Mouse (Mus musculus) liver, adult 2 months (tissue): Measurements from ENCODE around the gene St6gal1. TPM values are rescaled to one million over a fixed set of nuclear protein-coding genes. Genes with fewer than 3 reads are reported as not detected.

Experiments
- DNase-seq: peaks from one replicate; pipeline ENCODE4 v3.0.0-alpha.2; 2011; ENCODE audit warnings: low read depth, low spot score; ENCODE audit errors: extremely low read depth
- H3K27ac ChIP-seq: fragments of 200-500 bp; replicated peaks from 2 replicates; pipeline ENCODE4 v1.5.1; 2012; ENCODE audit warnings: low read depth, mild to moderate bottlenecking, control low read depth, inconsistent platforms, low read length; ENCODE audit not compliant: insufficient read depth
- H3K27me3 ChIP-seq: fragments of 200-500 bp; 2 replicates; pipeline ENCODE4 v1.6.1; 2012; ENCODE audit warnings: mild to moderate bottlenecking, moderate library complexity, low read length, inconsistent platforms; ENCODE audit not compliant: control insufficient read depth, insufficient read depth
- H3K36me3 ChIP-seq: fragments of 200-500 bp; 2 replicates; pipeline ENCODE4 v1.6.1; 2012; ENCODE audit warnings: low read length, inconsistent platforms; ENCODE audit not compliant: control insufficient read depth, insufficient read depth
- H3K4me1 ChIP-seq: fragments of 200-500 bp; 2 replicates; pipeline ENCODE4 v1.6.1; 2011; ENCODE audit warnings: low read length; ENCODE audit not compliant: control insufficient read depth, insufficient read depth
- H3K4me3 ChIP-seq: fragments of 200-500 bp; 2 replicates; pipeline ENCODE4 v1.5.1; 2011; ENCODE audit warnings: low read depth, mild to moderate bottlenecking, control low read depth, low read length, moderate library complexity; ENCODE audit not compliant: insufficient read depth
- H3K79me2 ChIP-seq: fragments of 200-500 bp; 2 replicates; pipeline ENCODE4 v1.6.1; 2012; ENCODE audit warnings: inconsistent platforms, mild to moderate bottlenecking, low read length, moderate library complexity; ENCODE audit not compliant: control insufficient read depth, insufficient read depth
- H3K9ac ChIP-seq: fragments of 200-500 bp; 2 replicates; pipeline ENCODE4 v1.6.1; 2012; ENCODE audit warnings: low read depth, mild to moderate bottlenecking, control low read depth, inconsistent platforms, low read length
- CTCF ChIP-seq: fragments of 200-500 bp; IDR thresholded peaks from 2 replicates; pipeline ENCODE4 v1.5.1; 2011; ENCODE audit warnings: low read depth, low read length, control low read depth
- POLR2A ChIP-seq: fragments of 200-500 bp; IDR thresholded peaks from 2 replicates; pipeline ENCODE4 v1.6.1; 2011; ENCODE audit warnings: low read length, control low read depth; ENCODE audit not compliant: insufficient read depth; ENCODE audit errors: extremely low read depth
- WGBS: fragments of 180-500 bp; shearing (Covaris S2); methylation state at CpG from one replicate; pipeline ENCODE4 v1.1.7; 2018; 5-methylcytosine and 5-hydroxymethylcytosine counted together
- polyA plus RNA-seq: library from polyadenylated mRNA; depleted of rRNA; stranded (reverse); fragments of >200 nt; gene quantifications from 2 replicates; pipeline ENCODE4 v1.2.3, GENCODE M21; 2012
- total RNA-seq: library from RNA; depleted of rRNA; stranded (reverse); fragments of >200 nt; gene quantifications from 2 replicates; pipeline ENCODE4 v1.2.3, GENCODE M21; 2014

The St6gal1 gene
- total and polyA plus RNA-seq, 2 experiments, result 36.7 to 41.3 TPM

DNA sequence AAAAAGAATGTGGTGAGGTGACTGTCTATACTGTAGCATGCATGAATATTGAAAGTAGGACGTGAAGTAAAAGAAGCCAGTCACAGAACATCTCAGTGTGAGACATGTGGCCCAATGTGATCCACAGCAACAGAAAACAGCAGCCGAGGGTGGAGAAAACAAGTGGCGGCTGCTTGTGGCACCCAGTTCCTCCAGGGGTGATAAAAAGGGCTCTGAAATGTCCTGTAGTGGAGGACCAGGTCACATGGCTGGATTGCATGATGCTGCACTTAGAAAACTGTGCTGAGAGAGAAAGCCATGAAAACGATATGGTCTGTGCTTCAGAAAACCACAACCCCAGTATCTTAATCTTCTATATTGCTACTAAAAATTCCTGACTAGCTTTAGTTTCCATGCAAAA, 43.5 kb upstream of the St6gal1 start:
- Histone ChIP-seq H3K27me3 (no peaks in the 10 kb centered on the region), H3K27ac (no peak overlapping the region), H3K4me3 (no peak overlapping the region), H3K9ac (no peak overlapping the region), H3K36me3 (no peaks in the 10 kb centered on the region), H3K4me1 (peaks cover 7% of the 10 kb centered on the region; the same call in 1 of the 2 replicates), H3K79me2 (no peaks in the 10 kb centered on the region)
- DNase-seq, result no peak
- TF ChIP-seq CTCF, result no peak
- no peak for TF ChIP-seq POLR2A
- WGBS, result 74% methylated on average over 4 of the region's 4 CpGs

DNA sequence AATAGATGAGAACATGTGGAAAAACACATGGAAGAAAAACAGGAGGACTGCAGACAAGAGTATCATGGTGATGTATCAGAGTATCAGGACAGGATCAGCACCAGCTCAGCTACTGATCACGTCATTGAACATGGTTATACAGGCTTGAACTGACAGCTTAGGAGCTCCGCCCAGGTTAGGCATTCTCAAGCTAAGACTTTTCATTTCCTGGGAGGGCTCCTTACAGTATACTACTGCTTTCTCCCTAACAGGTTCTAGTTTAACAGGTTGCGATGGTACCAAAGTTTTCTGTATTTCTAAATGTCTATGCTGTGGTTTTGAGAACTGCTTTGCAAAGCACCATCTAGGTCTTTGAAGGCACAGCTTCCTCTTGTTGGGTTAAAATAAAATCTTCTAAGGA, 43.1 kb upstream of the St6gal1 start:
- H3K27ac ChIP-seq, result no peak overlapping the region
- peaks cover 7% of the 10 kb centered on the region; the same call in 1 of the 2 replicates for H3K4me1 ChIP-seq
- TF ChIP-seq POLR2A (no peak), CTCF (no peak)
- 77% methylated on average over 3 of the region's 3 CpGs for WGBS
- H3K9ac ChIP-seq, result no peak overlapping the region
- no peaks in the 10 kb centered on the region for H3K36me3 ChIP-seq
- no peak for DNase-seq
- H3K79me2 ChIP-seq, result no peaks in the 10 kb centered on the region
- H3K4me3 ChIP-seq, result no peak overlapping the region
- no peaks in the 10 kb centered on the region for H3K27me3 ChIP-seq

DNA sequence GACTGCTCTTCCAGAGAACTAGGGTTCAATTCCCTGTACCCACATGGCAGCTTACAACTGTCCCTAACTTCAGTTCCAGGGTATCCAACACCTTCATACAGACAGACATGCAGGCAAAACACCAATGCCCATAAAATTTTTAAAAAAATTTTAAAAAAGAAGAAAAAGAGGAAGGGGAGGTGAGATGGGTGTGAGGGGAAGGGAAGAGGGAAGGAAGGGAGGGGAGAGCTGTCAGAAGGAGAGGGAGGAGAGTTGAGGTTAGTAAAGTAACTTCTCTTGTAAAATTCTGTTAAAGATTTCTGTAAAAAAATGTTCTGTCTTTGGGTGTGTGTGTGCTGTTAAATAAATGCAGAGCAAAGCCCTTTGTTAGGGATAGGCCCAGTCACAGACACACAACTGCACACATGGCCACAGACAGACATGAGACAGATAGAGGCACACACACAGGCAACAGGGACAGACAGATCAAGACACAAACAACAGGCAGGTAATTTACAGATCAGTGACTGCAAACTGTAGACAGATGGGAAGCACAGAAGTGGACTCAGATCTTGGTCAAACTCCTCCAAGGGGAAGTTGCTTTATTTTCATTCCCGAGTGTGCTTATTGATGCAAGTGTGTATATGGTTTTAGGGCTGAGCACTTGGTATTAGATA, 42.5 kb upstream of the St6gal1 start:
- H3K27ac ChIP-seq, result no peak overlapping the region
- no peak overlapping the region for H3K9ac ChIP-seq
- no peaks in the 10 kb centered on the region for H3K27me3 ChIP-seq
- TF ChIP-seq POLR2A (no peak), CTCF (no peak)
- H3K4me3 ChIP-seq, result no peak overlapping the region
- H3K79me2 ChIP-seq, result no peaks in the 10 kb centered on the region
- no peaks in the 10 kb centered on the region for H3K36me3 ChIP-seq
- peaks cover 10% of the 10 kb centered on the region for H3K4me1 ChIP-seq
- WGBS, result 75% methylated on average over 1 of the region's 1 CpGs
- no peak for DNase-seq

DNA sequence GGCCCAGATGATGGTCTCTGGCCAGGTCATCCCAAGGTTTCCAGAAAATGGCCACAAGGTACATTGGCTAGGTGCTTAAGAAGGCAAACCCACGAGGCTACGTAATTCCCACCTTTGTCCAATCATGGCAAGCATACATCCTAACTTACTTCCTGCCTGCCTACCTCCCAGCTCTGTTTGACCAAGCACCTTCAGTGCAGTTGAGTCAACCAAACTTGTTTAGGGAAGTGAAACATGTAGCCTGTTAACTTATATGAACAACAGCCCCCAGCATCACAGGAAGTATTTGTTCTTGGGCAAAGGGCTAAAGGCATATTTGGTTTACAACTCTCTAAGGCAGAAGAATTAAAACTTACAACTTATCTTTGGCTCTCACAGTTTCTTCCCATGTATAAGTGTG, 38.7 kb upstream of the St6gal1 start:
- 95% methylated on average over 2 of the region's 2 CpGs for WGBS
- Histone ChIP-seq H3K4me3 (no peak overlapping the region), H3K27me3 (no peaks in the 10 kb centered on the region), H3K36me3 (no peaks in the 10 kb centered on the region), H3K4me1 (peaks cover 16% of the 10 kb centered on the region), H3K27ac (no peak overlapping the region), H3K9ac (no peak overlapping the region), H3K79me2 (no peaks in the 10 kb centered on the region)
- TF ChIP-seq CTCF, result no peak
- TF ChIP-seq POLR2A, result no peak
- DNase-seq, result no peak

DNA sequence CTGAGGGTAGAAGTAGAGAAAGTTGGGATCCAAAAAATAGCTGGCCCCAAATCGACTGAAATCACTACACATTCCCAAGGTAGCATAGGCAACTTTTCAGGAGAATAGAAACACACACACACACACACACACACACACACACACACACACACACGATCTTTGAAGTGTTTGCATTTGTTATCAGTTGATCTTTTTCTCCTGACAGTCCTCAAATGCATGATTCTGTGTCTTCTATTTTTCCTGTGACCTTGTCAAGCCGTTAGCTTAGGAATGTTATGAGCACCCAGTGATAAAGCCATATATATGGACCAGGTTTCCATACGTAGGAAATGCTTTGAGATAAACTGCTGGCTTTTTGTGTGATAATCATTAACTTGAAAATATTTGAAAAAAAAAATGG, 38.1 kb upstream of the St6gal1 start:
- no peaks in the 10 kb centered on the region for H3K36me3 ChIP-seq
- no peaks in the 10 kb centered on the region for H3K27me3 ChIP-seq
- no peak overlapping the region for H3K27ac ChIP-seq
- TF ChIP-seq CTCF (no peak), POLR2A (no peak)
- peaks cover 16% of the 10 kb centered on the region for H3K4me1 ChIP-seq
- peak; percentile 60 for DNase-seq
- H3K9ac ChIP-seq, result no peak overlapping the region
- 17% methylated on average over 4 of the region's 4 CpGs for WGBS
- no peak overlapping the region for H3K4me3 ChIP-seq
- no peaks in the 10 kb centered on the region for H3K79me2 ChIP-seq

DNA sequence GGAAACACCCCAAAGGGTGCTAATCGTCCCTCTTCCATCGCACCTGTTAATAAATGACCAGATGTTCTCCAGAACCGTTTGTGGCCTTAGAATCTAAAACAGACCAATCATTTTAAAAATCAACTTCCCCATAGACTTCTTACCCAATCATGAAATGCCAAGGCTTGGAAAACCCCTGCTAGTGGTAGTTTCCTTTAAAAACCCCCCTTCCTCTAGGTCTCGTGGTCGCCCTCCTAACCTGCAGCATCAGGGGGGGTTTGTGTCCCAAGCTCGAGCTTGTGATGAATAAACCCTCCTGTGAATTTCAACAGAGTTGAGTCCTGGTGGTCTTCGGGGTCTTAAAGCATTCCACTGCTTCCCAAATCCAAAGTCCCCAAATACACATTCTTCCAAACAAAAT, 36.6 kb upstream of the St6gal1 start:
- H3K9ac ChIP-seq, result no peak overlapping the region
- peaks cover 16% of the 10 kb centered on the region for H3K4me1 ChIP-seq
- H3K27ac ChIP-seq, result peak overlapping the region; percentile 85
- TF ChIP-seq CTCF (no peak), POLR2A (no peak)
- 64% methylated on average over 7 of the region's 7 CpGs for WGBS
- H3K27me3 ChIP-seq, result no peaks in the 10 kb centered on the region
- H3K36me3 ChIP-seq, result no peaks in the 10 kb centered on the region
- peak; percentile 84 for DNase-seq
- H3K4me3 ChIP-seq, result no peak overlapping the region
- no peaks in the 10 kb centered on the region for H3K79me2 ChIP-seq
